Mouse (Mus musculus): Measurements from ENCODE around the gene Umad1.

DNA sequence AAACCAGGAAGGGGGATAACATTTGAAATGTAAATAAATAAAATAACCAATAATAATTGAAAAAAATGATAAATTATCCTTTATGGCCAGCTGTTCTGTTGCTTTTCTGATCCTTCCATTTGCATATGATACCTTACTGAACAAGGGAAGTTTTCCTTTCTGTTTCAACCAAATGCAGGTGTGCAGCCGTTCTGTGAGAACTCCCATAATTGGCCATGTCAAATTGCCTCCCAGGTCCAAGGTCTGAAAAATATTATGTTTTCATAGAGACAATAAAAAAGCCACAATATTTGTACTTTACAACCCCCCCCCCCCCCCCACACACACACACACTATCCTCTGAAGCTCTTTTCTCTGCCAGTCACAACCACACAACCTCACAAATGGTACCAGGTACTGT, 206.3 kb downstream of the Umad1 start:
- no peak for TF ChIP-seq GATA1 (IDR thresholded peaks at IDR 0.05; ENCODE audit: borderline replicate concordance, low read length)
- TF ChIP-seq FLI1 (IDR thresholded peaks at IDR 0.05; ENCODE audit: low read length) = no peak
